Mouse (Mus musculus) E14TG2a.4 (cell line): ENCODE data around the gene Recql5.

Experiments
- H3K27me3 ChIP-seq: 2 replicates; pipeline ENCODE4 v1.6.1; 2014; ENCODE audit warnings: low read length, control low read depth; ENCODE audit not compliant: insufficient read depth
- H3K36me3 ChIP-seq: 2 replicates; pipeline ENCODE4 v1.6.1; 2014; ENCODE audit warnings: low read length, control low read depth; ENCODE audit not compliant: insufficient read depth
- H3K4me1 ChIP-seq: replicated peaks from 2 replicates; pipeline ENCODE4 v1.6.1; 2014; ENCODE audit warnings: low read depth, low read length, control low read depth
- H3K4me3 ChIP-seq: replicated peaks from 2 replicates; pipeline ENCODE4 v1.5.1; 2014; ENCODE audit warnings: mild to moderate bottlenecking, low read length
- H3K9me3 ChIP-seq: 2 replicates; pipeline ENCODE4 v1.6.1; 2014; ENCODE audit warnings: low read length, control low read depth
- CTCF ChIP-seq: conservative IDR thresholded peaks from 2 replicates; pipeline ENCODE4 v1.5.1; 2014; ENCODE audit warnings: low read length
- NANOG ChIP-seq: IDR thresholded peaks from 2 replicates; pipeline ENCODE4 v1.6.1; 2014; ENCODE audit warnings: borderline replicate concordance, low read length, mixed read lengths
- POU5F1 ChIP-seq: IDR thresholded peaks from 2 replicates; pipeline ENCODE4 v1.6.1; 2014; ENCODE audit warnings: low read length, borderline replicate concordance

Recql5 gene

DNA sequence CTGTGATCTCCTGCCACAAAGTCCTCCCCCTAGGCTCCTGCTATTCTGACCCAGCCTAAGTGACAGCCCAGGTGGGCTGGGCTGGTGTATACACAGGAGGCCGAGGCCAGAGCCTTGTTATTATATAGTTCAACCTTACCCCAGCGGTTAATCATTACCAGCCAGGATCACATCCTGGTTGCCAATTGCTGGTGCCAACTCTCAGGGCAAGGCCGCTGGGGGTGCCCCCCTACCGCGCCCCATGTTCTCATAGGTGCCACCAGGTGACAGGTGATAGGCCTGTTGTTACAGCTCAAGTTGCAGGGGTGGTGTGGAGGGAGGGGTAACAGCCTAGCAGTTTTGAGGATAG is 89.4 kb downstream of the Recql5 start:
- H3K4me1 ChIP-seq: peaks cover 74% of the 10 kb centered on the region
- no peak for TF ChIP-seq NANOG
- no peak for TF ChIP-seq POU5F1
- no peak for TF ChIP-seq CTCF
- no peaks in the 10 kb centered on the region for H3K27me3 ChIP-seq
- H3K36me3 ChIP-seq: peaks cover 47% of the 10 kb centered on the region
- H3K9me3 ChIP-seq: no peaks in the 10 kb centered on the region
- H3K4me3 ChIP-seq: peak overlapping the region; percentile 45

DNA sequence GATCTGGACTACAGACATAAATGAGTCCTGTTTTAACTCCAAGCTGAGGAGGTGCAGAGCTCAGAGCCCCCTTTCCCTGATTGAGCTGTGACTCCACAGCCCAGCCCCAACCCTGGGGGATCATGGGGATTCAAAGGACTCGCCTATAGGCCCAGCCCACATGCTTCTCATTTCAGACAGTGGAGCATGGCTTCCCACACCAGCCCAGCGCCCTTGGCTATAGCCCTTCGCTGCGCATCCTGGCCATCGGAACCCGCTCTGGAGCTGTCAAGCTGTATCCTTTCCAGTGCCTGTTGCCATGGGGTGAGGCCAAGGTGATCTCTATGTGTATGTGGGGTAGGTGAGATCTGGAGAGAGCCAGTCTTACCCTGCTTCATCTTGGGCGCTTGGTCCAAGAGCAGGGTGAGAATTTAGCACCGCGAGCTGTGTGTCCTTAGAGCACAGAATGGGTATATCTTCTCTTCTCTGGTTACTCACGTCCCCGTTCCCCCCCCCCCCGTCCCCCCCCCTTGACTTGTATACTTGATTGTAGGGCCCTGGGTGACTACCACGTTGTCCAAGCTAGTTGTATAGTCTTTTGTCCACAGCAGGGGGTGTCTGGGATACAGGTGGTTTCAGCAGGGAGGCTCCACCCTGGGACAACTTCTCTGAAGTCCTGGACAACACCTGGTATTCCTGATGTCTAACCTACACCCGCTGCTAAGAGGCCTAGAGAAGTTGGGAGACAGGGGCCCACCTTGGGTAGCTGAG is 90.0 kb downstream of the Recql5 start:
- no peaks in the 10 kb centered on the region for H3K9me3 ChIP-seq
- H3K36me3 ChIP-seq: peaks cover 41% of the 10 kb centered on the region
- TF ChIP-seq NANOG: no peak
- TF ChIP-seq CTCF: no peak

More for the DNA sequence above, 90.0 kb downstream of the Recql5 start:
- Histone ChIP-seq H3K4me1 (peaks cover 79% of the 10 kb centered on the region), H3K4me3 (peak overlapping the region; percentile 52), H3K27me3 (no peaks in the 10 kb centered on the region)
